Mouse (Mus musculus): Measurements from ENCODE around the gene Bag6.

Gene Bag6

DNA sequence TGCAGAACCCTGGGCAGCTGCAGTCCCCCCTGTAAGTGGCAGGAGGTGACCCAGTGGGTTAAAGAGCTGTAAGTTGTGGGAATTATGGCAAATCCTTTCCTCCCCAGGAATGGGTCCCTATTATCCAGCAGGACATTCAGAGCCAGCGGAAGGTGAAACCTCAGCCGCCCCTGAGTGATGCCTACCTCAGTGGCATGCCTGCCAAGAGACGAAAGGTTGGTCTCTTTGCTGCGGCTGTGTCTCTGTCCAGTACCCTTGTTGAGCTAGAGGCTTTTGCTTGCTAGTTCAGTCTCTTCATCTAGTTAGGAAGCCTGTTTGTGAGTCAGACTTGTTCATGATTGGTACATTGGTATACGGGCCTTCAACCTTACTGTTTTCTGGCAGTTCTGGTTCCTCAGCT, 11.2 kb downstream of the Bag6 start:
- no peak for DNase-seq (ENCODE audit: low spot score in 2 of 2)

DNA sequence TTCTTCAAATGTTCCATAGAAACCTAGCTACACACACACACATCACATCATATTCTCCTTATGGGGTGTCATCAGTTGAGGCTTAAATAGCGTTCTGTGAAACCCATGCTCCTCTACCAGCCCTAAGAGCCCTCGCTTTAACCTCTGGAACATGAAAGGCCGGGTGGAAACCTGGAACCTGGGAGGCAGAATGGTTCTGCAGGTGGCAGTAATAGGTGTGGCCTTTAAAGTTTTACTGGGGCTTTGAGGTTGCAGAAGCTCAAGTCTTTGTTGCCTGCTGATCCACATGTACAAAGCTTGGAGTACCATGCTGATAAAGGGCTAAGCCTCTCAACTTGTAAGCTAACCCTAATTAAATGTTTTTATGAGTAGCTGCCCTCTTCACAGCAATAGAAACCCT, 12.4 kb downstream of the Bag6 start:
- no peak for DNase-seq (ENCODE audit: low spot score in 2 of 2)

DNA sequence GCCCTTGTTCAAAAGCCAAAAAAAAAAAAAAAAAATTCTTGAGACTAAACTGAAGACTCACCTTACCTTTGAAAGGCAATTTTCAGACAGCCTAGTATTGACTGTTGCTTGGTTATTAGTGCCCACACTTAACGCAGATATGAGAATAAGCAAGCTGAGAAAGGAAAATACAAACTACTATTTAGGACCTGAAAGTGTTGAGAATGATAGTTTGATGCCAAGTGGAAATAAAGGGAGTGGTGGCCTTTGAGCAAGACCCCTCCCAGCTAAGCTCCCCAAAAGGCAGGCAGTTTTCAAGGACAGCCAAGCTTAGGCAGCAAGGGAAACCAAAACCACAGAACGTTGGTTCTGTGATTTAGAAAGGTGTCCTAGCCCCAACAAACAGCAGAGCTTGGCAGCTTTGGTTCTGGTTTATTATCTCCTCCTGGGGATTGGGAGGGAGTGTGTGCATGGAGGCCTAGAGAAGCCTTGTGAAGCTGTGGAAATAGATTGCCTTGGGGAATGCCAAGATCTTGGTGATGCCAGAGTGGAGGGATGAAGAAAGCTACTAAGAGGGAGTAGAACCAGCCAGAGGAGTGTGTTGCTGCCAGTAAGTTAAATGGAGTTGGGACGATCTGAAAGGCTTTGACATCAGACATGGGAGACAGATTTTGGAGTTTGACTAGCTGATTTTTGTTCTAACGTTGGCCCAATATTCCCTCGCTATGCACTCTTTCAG, 13.1 kb downstream of the Bag6 start:
- DNase-seq (ENCODE audit: low spot score in 2 of 2): no peak

DNA sequence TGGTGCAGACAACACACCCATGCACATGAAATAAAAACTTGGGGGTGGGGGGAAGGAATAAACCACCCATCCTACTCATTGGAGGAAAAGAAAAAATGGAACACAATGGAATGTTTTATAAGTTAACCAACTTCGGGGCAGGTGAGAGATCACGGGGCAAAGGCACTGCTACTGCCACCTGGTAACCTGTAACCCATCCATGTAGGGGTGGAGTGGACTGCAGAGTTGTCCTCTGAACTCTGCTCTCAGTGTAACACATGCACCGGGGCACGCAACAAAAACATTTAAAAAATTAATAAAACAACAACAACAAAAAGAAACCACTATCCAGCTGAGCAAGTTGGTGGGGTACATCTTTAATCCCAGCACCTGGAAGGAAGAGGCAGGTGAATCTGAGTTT, 17.1 kb downstream of the Bag6 start:
- no peak for DNase-seq (ENCODE audit: low spot score in 2 of 2)

DNA sequence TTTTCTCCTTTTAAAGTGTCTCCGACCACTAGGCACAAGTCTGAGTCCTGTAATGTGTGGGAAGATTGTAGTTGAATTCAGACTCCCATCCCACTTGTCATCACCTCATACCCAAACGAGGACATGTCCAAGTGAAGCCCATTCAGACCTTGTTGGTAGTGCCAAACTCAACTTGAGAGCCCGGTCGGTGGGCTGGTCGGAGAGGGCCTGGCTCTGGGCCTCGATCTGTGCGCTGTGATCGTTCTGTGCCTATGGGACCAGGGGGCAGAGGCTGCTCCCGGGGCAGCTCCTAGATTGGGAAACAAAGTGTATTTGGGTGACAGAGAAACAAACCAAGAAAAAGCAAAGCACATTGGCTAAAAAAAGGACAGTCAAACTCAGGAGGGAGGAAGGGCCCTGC, 18.1 kb downstream of the Bag6 start:
- no peak for DNase-seq (ENCODE audit: low spot score in 2 of 2)

DNA sequence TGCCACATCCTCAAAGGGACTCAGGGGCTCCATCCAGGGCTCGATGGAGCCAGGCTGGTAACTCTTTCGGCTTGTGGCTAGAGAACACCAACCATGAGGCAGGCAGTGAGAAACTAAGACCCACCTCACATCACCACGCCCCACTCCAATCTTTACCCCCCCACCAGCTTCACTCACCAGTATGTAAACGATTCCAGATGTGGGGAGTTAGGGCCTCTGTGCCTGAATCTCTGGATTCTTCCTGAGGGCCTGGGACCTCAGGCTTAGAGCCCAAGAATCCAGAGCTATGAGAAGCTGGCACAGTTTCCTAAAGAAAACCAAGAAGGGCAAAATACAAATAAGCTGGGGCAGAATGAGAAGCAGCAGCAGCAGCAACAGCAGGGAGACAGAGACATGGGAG, 19.0 kb downstream of the Bag6 start:
- no peak for DNase-seq (ENCODE audit: low spot score in 2 of 2)

DNA sequence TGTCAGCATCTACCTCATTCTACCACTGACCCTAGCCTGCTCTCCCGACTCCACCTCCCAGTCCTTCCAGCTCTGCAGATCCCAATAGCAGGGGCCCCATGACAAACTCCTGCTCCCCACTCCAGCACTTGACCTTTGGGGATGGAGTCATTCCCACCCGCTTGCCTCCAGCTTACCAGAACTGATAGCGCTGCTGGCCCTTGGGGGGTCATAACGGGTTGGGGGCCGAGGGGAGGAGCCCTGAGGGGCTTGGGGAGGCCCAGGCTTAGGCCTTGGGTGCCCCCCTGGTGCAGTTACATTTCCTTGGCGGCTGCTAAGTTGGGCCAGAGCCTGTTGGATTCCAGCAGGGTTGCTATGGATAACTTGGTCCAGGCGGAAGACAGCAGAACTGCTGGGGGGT, 19.6 kb downstream of the Bag6 start:
- peak in 1 of 2 experiments; percentile 60 for DNase-seq (ENCODE audit: low spot score in 2 of 2)

DNA sequence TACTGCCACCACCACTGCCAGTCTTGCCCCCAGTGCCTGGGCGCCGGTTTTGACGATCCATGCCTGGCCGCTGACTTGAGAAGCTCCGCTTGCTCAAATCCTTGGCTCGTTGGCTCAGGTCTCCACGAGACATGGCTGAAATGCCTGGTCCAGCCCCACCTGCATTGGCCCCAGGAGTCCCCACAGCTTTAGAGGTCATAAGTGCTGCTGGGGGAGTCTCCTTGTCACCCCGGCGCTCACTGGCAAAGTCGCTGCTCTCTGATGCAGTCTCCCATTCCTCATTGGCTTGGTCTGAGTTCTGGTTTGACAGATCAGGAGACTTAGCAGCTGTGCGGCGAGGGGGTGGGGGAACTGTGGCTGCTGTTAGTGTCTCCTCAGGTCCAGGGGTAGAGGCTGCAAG, 20.5 kb downstream of the Bag6 start:
- no peak for DNase-seq (ENCODE audit: low spot score in 2 of 2)

DNA sequence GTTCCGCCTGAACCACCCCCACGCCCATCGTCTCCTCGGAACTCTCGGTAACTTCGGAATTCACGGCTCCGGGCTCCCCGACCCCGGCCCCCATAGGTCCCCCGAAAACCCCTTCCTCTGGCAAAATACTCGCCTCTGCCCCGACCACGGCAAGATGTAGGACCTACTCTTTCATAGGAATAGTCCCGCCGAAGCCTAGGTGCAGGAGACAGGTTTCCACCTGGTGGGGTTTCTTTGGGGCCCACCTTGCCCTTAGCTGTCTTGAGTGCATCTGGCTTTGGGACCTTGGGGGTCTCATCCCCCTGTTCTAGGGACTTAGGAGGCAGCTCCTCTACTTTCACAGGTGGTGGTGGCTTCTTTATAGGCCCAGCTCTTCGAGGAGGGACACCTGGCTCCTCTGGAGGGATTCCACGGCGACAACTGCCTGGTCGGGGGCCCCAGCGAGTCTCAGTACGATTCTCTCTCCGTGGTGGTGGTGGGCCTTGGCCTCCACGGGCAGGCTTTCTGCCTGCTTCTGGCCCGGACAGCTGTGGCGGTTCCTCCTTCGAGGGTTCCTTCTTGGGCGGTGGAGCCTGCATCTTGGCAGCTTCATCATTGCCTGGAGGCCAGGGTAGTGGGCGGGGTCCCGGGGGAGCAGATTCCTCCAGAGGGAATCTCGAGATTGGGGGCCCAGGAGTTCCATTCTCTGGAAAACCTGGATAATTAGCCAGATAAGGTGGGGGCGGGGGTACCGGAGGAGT, 21.7 kb downstream of the Bag6 start:
- DNase-seq (ENCODE audit: low spot score in 2 of 2): peak in 1 of 2 experiments; percentile 65

DNA sequence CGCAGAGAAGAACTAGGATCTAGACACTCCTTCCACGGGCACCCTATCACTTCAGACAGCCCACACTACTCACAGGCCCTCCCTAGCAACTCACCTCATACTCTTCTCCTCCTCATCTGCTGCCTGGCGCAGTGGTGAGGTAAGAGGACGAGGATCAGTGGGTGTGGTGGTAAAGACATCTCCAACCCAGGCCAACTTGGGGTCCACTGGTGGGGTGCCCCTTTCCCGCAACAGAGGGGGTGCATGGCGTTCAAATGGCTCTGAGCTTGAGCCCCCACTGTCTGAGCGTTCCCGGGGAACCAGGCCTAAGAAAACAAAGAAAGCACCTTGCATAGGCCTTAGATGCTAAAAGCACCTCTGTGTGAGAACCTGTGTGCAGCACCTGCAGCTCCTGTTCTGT, 22.3 kb downstream of the Bag6 start:
- peak in 1 of 2 experiments; percentile 60 for DNase-seq (ENCODE audit: low spot score in 2 of 2)

DNA sequence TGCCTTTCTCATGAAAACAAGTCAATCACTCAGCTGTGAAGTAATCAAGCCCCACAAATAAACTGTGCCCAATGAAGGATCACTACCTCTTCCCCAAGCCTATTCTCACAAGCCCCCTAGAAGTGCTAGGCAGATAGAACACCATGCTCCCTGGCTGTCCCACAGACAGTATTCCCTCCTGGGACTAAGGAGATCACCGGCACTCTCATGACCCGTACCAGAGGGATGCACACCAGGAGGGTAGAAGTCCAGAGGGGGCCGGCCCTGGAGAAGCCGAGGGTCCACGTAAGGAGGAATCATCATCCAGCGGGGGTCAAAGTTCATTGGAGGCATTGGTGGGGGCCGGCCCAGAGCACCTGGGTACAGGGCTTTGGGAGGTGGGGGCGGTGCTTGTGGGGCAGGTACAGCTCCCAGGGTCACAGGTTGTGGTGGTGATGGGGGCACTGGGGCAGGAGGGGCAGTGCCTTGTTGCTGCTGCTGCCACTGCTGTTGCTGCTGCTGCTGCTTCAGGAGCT, 22.7 kb downstream of the Bag6 start:
- peak in 1 of 2 experiments; percentile 59 for DNase-seq (ENCODE audit: low spot score in 2 of 2)

DNA sequence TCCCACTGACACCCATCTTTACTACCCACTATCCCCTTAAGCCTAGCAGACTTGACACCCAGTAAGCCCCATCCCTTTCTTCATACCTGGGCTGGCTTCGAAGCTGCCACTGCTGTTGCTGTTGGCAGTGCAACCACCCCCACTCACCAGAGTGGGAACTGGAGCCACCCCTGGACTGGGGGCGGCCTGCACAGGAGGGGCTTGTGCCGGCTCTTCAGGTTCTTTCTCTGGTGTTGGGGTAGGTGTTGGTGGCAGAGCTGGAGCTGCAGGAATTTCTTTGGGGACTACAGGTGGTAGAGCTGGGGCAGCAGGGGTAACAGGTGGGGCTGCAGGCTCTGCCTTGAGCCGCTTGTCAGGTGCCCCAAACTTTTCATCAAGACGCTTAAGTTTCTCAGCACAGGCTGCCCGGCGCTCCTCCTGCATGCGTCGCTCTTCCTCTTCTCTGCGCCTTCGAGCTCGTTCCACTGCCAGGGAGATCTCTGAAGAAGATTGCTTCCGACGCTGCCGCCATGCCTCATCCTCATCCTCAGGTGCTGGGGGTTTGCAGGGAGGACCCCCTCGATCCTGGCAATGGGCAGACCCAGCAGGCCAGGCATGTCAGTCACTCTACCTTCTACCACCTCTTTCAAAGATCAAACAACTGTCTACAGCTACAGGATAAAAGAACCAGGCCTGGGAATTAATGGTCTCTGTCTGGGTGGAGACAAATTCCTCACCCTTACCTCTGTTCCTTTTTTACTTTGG, 24.0 kb downstream of the Bag6 start:
- peak in 1 of 2 experiments; percentile 60 for DNase-seq (ENCODE audit: low spot score in 2 of 2)

DNA sequence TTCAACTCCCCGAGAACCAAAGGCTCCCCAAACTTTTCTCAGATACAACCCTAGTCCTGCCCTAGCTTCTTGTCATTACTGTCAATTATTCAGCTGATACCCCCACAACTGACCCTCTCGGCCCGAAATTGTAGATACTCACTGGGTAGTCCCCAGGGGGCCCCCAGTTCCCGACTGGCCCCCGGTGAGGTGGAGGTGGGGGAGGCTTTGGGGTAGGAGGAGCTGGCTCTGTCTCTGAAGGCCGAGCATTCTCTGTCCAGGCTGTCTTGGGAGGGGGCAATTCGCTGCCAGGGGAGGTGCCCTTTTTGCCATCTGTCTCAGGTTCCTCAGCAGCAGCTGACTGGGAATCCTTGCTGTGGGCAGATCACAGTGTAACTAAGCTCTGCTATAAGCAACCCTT, 24.7 kb downstream of the Bag6 start:
- DNase-seq (ENCODE audit: low spot score in 2 of 2): no peak

DNA sequence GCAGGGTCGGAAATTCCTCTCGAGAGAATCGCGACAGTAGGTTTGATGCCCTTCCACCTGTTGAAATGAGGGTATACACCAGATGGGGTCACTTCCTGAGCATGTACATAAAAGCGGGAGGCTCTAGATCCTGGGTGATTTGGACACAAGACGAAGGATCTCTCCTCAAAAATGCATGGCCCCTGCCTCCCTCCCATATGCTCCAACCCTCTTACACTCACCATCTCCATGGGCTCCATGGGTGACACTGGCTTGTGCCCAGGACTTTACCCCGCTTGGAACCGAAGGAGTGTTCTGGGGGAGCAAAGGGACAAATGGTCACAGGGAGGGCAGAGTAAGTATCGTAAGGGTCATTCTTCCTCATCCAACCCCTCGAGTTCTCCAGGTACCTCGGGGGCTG, 26.4 kb downstream of the Bag6 start:
- no peak for DNase-seq (ENCODE audit: low spot score in 2 of 2)

DNA sequence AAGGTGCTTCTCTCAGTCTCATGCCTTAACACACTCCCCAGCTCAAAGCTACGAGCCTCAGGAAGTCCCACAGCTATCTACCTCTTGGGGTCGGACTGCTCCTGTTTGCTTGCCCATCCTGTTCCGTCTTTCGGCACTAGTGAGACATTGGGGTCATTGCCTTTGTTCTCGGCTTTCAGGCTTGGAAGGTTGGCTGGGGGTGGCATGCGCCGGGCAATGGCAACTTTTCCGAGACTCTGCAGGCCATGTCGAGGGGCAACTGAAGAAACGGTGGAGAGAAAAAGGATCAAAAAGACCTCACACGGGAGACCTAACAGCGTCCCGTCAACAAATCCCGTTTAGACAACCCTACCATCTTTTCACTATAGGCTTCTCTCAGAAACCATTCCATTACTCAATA, 27.1 kb downstream of the Bag6 start:
- DNase-seq (ENCODE audit: low spot score in 2 of 2): no peak

DNA sequence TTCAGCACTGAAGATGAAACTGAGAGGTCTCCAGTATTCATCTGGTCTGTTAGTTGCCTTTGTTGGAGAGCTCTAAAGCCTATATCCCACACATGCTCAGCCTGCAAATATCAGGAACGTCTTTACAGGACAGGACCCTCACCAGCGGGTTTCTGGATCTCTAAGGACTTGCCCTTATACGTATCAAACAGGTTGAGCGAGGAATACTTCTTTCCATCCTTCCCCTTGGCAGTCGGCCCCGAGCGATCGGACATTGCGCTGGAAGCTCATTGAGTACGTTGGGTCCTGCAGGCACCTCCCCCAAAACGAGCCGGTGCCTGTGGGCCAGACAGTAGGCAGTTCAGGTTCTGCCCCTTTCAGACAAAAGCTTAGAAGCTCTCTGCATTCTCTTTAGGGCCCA, 27.8 kb downstream of the Bag6 start:
- DNase-seq (ENCODE audit: low spot score in 2 of 2): no peak

DNA sequence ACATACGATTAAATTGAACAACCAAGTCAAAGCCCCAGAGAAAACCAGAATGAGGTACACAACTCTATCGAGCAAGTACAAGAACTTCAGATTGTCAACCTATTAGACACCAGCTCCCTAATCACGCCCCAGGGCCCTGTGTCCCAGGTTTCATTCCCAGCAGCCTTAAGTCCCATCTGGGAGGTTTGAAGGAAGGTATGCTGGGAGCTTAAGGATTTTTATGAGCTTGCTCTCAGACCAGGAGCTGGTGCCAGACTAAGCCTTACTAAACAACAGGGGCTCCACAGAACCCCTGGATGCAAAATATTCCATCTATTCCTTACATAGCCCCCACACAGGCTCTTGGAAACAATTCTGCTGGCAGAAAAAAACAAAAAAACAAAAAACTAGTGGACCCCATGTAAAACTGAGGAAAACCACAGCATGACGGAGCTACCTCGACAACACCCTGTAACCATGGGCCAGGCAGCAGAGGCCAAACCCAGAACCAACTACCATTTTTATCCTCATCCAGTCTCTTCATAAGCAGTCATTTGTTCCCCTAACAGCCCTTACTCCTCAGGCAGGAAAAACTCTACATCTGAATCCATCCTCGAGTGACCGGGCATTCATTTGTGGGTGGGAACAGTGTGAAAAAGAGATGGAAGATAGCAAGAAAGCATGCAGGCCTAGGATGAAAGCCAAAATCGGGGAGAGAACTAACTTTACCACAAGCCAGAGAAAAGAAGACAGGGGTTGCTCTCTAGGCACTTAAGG, 28.5 kb downstream of the Bag6 start:
- DNase-seq (ENCODE audit: low spot score in 2 of 2): no peak

DNA sequence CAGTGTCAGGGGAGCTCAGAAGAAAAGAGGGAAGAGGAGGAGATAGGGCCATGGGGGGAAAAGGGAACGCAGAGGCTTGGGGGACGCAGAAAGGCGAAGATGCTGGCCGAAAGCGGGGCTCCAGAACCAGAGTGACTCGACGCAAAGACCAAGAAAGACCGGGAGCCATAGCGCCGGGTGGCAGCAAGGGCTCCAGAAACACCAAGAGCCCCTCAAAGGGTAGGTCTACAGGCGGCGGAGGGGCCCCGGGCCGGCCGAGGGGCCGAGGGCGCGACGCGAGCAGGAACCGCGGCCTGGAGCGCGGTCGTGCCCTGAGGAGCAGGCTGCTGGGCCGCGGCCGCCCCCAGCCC, 29.2 kb downstream of the Bag6 start:
- DNase-seq (ENCODE audit: low spot score in 2 of 2): peak in 1 of 2 experiments; percentile 76

DNA sequence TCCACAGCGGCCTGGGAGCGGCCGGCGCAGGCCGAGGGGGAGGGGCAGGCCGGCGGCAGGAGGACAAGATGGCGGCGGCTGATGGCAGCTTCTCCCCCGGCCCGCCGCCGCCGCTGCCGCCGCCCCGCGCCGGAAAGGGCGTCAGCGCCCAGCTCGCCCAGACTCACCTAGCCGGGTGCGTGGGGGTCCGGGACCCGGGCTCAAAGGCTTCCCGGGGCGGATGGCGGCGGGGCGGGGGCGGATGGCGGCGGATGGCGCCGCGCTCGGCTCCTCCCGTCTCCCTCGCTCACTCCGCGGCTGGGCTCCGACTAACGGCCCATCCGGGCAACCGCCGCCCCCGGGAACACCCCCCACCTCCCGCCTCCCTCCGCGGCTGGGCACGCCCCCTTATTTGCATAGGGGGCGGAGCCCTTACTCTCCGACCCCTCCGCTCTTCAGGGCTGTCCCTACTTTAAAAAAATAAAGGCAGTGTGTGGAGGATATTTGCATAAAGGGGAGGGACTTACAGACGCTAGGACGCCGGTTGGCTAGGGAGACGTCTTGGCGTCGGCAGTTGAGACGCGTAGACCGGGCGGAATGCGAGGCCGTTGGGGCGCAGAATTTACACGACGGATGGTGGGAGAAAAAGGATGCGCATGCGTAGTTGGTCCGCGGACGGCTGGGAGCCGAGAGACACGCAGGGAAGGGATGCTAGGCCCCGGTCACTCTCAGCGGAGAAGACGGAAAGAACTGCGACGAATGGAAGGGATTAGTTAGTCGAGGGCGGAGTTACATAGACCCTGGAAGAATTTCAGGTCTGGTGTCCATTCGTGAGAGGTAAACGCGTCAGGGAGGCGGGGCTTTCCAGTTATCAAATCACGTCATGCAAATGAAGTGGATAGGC, 29.8 kb downstream of the Bag6 start, which contains the start of gene Prrc2a:
TSS of gene Prrc2a (minus strand) at position 330 of the 883 bp plus-strand sequence.
- DNase-seq (ENCODE audit: low spot score in 2 of 2): peak; percentile 95 to 97

DNA sequence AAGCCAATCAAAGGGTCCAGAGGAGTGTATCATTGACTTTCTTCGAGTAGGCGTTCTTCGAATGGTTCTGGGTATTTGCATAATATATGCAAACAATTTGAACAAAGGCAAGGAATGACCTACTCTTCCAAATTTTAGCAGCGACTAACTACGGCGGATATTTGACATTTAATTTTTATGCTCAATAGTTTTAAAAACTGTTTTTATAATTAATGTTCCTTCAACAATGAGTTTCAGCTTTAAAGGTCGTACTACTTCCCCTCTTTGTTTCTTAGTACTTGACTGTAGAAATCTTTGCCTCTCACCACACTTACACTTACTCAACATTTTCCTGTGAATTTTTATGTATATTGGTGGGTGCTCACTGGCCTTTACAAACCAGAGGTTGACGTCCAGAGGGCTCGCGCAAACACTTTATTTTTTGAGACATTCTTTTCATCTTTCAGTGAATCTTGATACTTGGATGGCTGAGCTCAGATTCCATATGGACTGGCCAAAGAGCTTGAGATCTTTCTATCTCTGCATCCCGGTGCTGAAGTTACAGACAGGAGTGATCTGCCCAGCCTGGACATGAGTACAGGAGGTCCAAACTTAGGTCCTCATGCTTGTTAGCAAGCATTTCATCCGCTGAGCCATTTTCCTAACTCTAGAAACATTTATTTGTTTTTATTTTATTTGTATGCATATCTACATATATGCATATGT, 30.6 kb downstream of the Bag6 start:
- no peak for DNase-seq (ENCODE audit: low spot score in 2 of 2)
